Mouse (Mus musculus): ENCODE data around the gene Nags.

DNA sequence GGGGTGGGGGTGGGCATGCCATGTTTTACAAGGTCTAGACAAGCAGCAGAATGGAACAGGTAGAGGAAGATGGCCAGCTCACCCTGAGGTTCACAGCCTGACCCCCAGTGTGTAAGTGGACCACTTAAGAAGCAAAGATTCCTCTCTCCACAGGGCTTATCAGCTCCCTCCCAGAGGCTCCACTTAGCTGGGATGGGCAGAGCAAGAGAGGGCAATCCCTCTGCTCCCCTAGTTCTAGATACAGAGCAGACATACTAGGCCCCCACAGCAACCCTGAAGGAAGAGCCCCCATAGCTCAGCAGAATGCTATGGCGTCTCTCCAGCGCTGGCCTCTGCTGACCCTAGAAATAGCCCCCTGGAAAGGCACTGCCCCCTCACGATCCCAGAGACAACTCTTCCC is 49.6 kb upstream of the Nags start:
- TF ChIP-seq TBP (IDR thresholded peaks at IDR 0.05; ENCODE audit: low read depth, low read length), result no peak
- TF ChIP-seq SMC3 (IDR thresholded peaks at IDR 0.05; ENCODE audit: low read depth, low read length), result no peak
- TF ChIP-seq CTCF (IDR thresholded peaks at IDR 0.05 in 2 of 3, conservative IDR thresholded peaks at IDR 0.05 in 1 of 3; ENCODE audit: control insufficient read depth in 1 of 3, insufficient read depth in 1 of 3, low read depth in 2 of 3, low read length in 3 of 3, poor library complexity in 1 of 3, severe bottlenecking in 1 of 3), result no peak

Data from MEL (cell line).